Mouse (Mus musculus) kidney, postnatal 14 days (tissue): ENCODE measurements around the gene Cntnap5a.
A peak's percentile ranks its signal among the peaks of the same experiment; 100 is the strongest.
"Not testable (repeated sequence)": the region's sequence is repeated elsewhere in the genome, so short reads cannot be mapped to it uniquely, and the experiment has no call there.

Source experiments
- DNase-seq: peaks from one replicate; pipeline ENCODE4 v3.0.0; 2022; ENCODE audit warnings: mixed read lengths

The Cntnap5a gene

GRCm38 (mm10) chr1:116107010-116107723, 422.6 kb downstream of the Cntnap5a start:
- DNase-seq, result no peak

GRCm38 (mm10) chr1:116107724-116108058, 423.1 kb downstream of the Cntnap5a start:
- no peak for DNase-seq

DNA sequence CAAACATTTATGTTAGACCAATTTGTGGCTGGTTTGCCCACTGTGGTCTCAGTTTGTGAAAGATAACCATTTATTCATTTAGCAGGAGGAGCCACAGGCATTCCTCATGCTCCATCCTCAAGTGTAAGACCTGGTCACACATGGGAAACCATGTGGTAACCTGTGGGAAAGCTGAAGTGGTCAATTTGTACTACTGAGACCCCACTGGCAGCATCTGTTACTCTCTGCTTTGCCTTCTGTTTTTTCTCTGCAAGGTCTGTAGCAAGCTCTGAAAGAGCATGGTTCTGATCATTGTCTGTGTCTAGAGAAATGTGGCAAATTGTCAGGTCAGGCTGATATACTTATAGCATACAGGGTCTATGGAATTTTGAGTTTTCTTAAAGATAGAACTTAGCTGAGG, 423.8 kb downstream of the Cntnap5a start:
- DNase-seq, result no peak

DNA sequence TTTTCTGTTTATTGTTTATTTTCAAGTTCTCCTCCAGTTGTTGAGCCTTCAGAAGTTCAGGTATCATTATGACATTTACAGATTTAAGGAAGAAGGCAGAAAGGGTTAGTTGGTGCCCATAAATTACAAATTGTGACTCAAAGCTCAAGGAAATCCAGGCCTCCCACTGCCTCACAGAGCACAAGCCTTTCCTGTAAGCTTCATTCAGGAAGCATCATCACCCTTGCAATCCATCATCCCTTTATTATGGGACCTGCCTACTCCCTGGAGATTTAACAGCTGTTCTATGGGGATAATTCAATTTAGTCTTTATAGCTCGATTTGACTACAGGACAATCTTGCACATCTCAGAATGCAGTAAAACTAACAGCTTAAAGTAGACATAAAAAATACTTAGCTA, 441.2 kb downstream of the Cntnap5a start:
- DNase-seq, result no peak

GRCm38 (mm10) chr1:116127085-116127484, 442.5 kb downstream of the Cntnap5a start:
- no peak for DNase-seq

DNA sequence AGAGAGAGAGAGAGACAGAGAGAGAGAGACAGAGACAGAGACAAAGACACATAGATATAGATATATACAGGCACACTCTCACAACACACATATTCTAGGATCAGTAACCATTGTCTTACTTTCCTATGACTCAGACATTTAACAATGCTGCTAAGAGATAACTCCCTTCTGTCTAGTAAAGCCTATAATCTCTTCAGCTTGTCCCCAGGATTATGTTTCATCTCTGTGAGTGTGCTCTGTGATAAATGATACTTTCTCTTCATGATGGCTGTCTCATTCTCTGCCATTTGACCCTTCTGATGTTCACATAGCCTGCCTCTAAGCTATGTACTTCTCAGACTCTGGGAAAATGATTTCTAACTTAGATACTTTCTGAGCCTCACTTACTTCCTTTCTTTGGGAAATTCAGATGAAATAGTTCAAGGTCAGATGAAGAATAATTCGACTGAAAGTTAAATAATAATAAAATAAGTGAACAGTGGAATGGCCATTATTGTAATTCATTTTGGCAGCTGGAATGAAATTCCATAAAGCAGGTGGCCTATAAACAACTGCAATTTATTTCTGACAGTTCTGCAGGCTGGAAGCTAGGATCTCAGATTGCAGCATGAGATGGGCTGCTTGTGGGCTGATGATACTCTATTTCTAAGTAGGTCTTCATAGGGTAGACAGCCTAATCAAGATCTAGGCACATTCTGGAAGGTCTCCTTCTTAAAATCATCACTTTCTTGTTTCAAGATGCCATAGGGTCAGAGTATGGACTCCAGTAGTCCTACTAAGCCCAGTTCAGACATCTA, 444.1 kb downstream of the Cntnap5a start:
- DNase-seq, result no peak

DNA sequence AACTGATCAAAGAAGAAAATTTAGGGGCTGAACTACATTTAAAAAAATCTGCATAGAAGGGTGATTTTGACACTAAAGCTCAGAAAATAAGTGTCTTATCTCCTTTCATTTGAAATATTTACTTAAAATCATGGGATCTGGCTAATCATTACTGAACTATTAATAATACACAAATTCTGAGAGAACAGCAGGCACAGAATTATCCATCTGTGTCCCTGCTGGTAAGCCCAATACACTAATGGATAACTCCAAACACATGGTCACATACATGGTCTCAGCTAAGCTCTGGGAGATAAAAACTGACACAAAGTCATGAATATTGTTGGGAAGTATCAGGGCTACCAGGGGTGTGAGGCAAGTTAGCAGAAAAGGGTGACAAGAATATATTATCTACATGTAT, 447.9 kb downstream of the Cntnap5a start:
- DNase-seq, result no peak

DNA sequence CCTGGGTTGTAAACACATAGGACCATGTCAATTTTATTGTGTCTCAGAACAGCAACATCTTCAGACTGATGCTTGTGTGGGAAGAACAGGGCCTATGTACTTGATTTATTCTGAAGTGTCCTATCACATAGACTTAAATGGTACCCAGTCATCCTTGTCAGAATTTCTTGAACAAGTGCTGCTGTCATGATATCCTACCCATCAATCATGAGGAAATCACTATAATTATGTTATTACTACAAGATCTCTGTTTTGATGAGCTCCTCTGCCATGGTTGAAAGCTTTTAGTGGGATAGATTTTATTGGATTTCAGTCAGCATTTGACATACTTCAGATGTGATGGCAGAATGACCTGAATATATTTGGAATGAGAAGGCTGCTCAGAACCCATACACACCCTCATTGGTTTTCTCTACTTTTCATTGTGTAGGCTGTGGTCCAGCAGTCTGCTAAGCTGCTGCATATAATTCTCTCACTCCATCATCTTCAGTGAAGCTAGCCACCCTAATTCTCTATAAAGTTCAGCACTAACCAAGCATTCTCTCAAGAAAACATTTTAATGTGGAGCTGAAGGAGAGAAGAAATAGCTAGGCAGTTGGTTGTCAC, 465.3 kb downstream of the Cntnap5a start:
- DNase-seq, result no peak

GRCm38 (mm10) chr1:116184471-116184870, 499.9 kb downstream of the Cntnap5a start:
- peak; percentile 24 for DNase-seq

DNA sequence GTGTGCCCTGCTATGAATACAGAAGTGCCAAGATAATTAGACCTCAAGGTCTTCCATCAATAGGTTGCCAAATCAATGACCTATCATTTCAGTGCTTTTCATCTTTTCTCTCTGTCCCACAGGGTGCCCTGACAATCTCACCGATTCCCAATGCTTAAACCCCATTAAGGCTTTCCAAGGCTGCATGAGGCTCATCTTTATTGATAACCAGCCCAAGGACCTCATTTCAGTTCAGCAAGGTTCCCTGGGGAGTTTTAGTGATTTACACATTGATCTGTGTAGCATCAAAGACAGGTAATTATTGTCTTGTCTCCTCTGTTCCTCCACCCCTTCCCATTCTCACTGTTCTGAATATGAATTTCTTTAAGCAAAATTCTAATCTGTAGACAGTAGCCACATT, 503.6 kb downstream of the Cntnap5a start:
- DNase-seq, result not testable (repeated sequence)

- DNase-seq, result no peak
These were observed 507.7 kb downstream of the Cntnap5a start for GRCm38 (mm10) chr1:116192299-116192698.

- DNase-seq, result no peak
These were observed 532.3 kb downstream of the Cntnap5a start for GRCm38 (mm10) chr1:116216883-116217282.

DNA sequence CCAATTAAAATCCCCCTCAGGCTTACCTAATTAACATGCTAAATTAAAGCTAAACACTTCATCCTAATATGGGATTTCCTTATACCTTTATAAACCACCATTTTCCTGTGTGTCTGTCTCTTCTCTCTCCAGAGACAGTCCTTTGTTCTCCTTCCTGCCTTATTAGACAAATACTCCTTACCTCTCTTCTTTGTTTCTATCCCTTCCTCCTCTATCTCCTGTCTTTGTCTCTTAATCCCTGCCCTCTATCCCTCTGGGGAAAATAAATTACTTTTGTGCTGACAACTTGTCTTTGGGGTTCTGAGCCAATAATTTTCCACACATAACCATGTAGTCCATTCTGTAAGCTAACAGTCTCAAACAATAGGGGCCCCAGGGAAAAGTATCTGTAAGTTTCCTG, 556.0 kb downstream of the Cntnap5a start:
- no peak for DNase-seq

DNA sequence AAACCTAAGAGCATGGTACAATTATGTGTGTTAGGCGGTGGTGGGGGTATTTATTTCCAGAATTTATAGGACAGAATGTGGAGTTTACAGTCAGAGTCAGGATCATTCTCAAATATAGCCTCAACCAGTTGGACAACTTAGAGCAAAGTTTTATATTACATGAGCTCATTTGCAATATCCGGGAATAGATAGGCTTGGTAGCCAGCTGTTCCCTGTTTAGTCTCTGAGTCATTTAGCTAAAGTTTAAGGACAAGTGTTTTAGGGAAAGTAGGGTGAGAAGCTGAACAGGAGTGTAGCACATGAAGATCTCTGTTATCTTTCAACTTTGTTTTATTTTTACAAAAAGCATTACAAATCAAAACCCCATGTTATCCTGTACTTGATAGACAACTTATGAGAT, 559.3 kb downstream of the Cntnap5a start:
- DNase-seq, result no peak

DNA sequence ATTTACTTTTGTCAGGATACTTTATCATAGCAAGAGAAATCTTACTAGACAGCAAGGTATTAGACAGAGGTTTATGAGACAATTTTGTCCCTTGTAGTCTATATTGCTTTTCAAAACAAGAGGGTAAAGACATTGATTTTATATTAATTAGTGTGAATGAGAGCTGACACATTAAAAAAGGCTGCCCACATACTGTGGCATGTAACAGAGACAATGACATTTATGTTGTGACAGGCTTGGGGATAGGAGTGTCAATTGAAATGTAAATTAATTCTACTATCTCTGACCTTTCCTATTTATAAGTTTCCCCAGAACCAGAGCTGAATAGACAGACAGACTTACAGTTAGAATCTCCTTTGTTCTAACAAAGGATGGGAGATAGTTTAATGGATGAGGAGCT, 596.6 kb downstream of the Cntnap5a start:
- no peak for DNase-seq

DNA sequence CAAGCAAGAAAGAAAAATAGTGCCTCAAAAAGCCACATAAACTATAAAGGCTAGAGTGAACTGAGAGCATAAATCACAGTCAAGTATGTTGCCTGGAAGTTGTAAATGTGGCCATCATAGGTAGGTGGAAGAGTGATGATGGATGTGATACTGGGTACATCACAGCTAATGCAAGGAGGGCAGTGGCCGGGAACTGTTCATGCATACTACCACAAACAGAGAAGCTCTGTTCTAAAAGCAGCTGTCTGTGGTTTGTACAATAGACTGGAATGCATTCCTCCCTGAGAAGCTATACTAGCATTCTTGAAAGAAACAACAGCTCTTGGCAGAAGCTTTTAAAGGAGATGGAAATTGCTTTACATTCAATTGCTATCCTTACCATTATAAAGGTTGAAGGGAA, 599.4 kb downstream of the Cntnap5a start:
- DNase-seq, result no peak

GRCm38 (mm10) chr1:116306555-116306954, 622.0 kb downstream of the Cntnap5a start:
- no peak for DNase-seq

DNA sequence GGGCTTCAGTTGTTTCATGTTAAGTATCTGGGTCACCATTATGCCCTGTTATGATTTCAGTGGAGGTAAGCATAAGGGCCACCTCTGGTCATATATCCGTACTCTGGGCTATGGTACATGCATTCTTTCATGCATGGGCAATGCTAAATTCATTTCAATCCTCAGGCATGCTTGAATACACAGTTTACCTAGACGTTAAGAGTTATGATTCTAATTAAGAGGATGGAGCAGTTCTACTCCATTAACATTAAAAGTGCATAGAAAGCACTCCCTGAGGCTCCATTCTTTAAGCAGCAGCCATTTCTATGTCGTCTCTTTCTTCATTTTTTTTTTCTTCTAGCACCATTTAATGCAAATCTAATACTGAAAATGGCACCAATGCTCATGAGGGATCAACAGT, 627.0 kb downstream of the Cntnap5a start:
- no peak for DNase-seq

DNA sequence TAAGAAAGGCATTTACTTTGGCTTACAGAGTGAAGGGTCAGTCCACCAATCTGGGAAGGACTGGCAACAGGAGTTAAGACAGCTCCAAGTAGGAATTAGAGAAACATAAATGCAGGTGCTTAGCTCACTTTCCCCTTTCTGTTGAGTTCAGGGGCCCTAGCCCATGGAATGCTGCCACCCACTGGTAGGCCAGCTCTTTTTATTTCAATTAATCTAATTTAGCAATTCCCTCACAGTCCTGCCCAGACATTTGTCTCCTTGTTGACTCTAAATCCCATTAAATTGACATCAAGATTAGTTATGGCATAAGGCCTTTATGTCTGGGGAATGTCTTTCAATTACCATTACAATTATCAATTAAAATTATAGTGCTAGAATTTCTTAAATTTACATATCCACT, 628.7 kb downstream of the Cntnap5a start:
- peak; percentile 1 for DNase-seq

- DNase-seq, result no peak
These were observed 639.9 kb downstream of the Cntnap5a start for GRCm38 (mm10) chr1:116324505-116324904.

DNA sequence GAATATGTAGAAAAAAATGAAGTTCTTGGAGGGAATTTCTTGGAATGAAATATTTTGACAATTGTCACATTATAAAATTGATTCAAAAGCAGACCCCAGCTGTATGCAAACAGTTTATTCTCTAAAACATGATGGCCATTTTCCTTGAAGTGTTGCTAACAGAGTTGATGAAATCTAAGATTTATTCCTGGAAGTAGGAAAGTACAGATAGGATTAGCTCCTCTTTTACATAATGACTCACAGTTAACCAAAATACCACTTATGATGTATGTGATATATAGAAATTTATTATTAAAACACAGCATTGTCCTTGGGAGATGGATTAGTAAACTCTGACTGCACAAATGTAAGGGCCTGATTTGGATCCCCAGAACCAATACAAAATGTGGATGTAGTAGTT, 669.1 kb downstream of the Cntnap5a start:
- no peak for DNase-seq

DNA sequence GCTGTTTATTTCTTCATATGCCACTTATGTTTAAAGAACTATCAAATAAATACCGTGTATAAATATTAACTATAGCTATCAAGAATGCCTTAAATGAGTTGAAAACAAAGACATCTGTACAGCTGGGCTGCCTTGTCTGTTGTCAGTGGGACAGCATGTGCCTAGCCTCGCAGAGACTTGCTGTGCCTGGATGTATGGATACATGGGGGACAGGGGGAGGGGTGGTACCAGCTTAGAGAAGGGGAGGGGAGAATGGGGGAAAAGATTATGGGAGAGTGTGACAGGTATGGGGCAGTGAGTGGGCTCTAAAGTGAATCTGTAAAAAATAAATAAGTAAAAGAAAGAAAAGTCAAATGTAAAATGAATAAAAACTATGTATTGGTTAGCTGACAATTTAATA, 681.0 kb downstream of the Cntnap5a start:
- DNase-seq, result no peak

GRCm38 (mm10) chr1:116366171-116366570, 681.6 kb downstream of the Cntnap5a start:
- DNase-seq, result no peak

GRCm38 (mm10) chr1:116366806-116367205, 682.2 kb downstream of the Cntnap5a start:
- DNase-seq, result no peak
